Mouse (Mus musculus): ENCODE results near the gene Ptdss2. TPM values are rescaled to one million over a fixed set of nuclear protein-coding genes. Genes with fewer than 3 reads are reported as not detected.
A peak's percentile ranks its signal among the peaks of the same experiment; 100 is the strongest.

Gene Ptdss2
- 12.2 and 16.9 TPM in 2 replicates for total RNA-seq (2012; rRNA removed)
- 10 to 100 TPM in 1 of 2 experiments, not detected in 1; 44.9 TPM for polyA plus RNA-seq (2012; ENCODE audit: insufficient read depth in 1 of 2, insufficient read length in 2 of 2, low read depth in 1 of 2, low replicate concordance in 2 of 2, missing spikeins in 1 of 2)

GRCm38 (mm10) chr7:141122245-141122644 lies at the start of gene Ptdss2:
Gene Ptdss2, plus strand, starts transcription at chr7:141122382.
- Histone ChIP-seq H3K4me3 (ENCODE audit: control insufficient read depth in 1 of 2, insufficient read depth in 1 of 2, low read depth in 2 of 2, low read length in 2 of 2) (peak within 1 kb of the TSS; percentile 84 to 99), H3K9ac (ENCODE audit: control insufficient read depth, low read depth, low read length, poor library complexity, severe bottlenecking) (peak within 1 kb of the TSS; percentile 71), H3K36me3 (ENCODE audit: control insufficient read depth in 1 of 2, insufficient read depth in 2 of 2, low read length in 2 of 2) (peaks cover 0 to 20% of the 10 kb centered on the region in 2 experiments; a peak in 2 of 4 replicates), H3K27me3 (ENCODE audit: control insufficient read depth in 1 of 2, insufficient read depth in 2 of 2, low read length in 2 of 2) (no peaks in the 10 kb centered on the region), H3K9me3 (replicated peaks; ENCODE audit: insufficient read depth, low read length) (no peaks in the 10 kb centered on the region), H3K27ac (ENCODE audit: control insufficient read depth, low read depth, low read length) (peak within 1 kb of the TSS; percentile 24; the same call in 1 of the 2 replicates), H3K4me1 (ENCODE audit: control insufficient read depth in 1 of 2, insufficient read depth in 2 of 2, low read length in 2 of 2) (peaks cover 7 to 22% of the 10 kb centered on the region in 2 experiments), H3K79me2 (ENCODE audit: control insufficient read depth, insufficient read depth, low read length, poor library complexity) (no peaks in the 10 kb centered on the region)
- DNase-seq (ENCODE audit: low read depth, low spot score), result no peak
- TF ChIP-seq POLR2AphosphoS5 (IDR thresholded peaks at IDR 0.05; ENCODE audit: borderline replicate concordance, low read depth, low read length) (no peak), NELFE (IDR thresholded peaks at IDR 0.05; ENCODE audit: low read depth, low read length) (no peak), CHD2 (IDR thresholded peaks at IDR 0.05; ENCODE audit: low read length) (no peak), RCOR1 (IDR thresholded peaks at IDR 0.05; ENCODE audit: low read depth, low read length) (no peak), MAX (IDR thresholded peaks at IDR 0.05; ENCODE audit: low read length) (no peak), TAL1 (IDR thresholded peaks at IDR 0.05; ENCODE audit: low read length) (no peak), GATA1 (IDR thresholded peaks at IDR 0.05; ENCODE audit: low read depth, low read length) (no peak), SIN3A (IDR thresholded peaks at IDR 0.05; ENCODE audit: low read length) (no peak), MYB (IDR thresholded peaks at IDR 0.05; ENCODE audit: low read depth, low read length) (no peak)

DNA sequence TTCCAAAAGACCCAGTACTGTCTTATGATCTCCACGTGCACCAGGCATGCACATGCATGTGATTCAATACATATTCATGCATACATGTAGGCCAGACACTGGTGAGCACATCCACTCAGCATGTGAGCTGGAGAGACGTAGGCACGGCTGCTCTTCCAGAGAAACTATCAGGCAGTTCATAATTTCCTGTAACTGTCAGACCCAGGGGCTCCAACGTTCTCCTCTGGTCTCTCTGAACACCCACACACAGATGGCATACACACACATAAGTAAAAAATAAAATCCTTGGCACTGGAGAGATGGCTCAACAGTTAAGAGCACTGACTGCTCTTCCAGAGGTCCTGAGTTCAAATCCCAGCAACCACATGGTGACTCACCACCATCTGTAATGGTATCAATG lies 48.4 kb upstream of the Ptdss2 start:
- no peak for TF ChIP-seq POLR2AphosphoS5 (IDR thresholded peaks at IDR 0.05; ENCODE audit: borderline replicate concordance, low read depth, low read length)
- TF ChIP-seq ETS1 (IDR thresholded peaks at IDR 0.05; ENCODE audit: low read depth, low read length), result no peak
- TF ChIP-seq RCOR1 (IDR thresholded peaks at IDR 0.05; ENCODE audit: low read depth, low read length), result no peak
- no peak for TF ChIP-seq JUND (IDR thresholded peaks at IDR 0.05; ENCODE audit: low read depth, low read length)
- no peak for TF ChIP-seq USF1 (IDR thresholded peaks at IDR 0.05; ENCODE audit: low read depth, low read length)
- no peak for TF ChIP-seq GATA1 (IDR thresholded peaks at IDR 0.05; ENCODE audit: low read depth, low read length)
- TF ChIP-seq CHD2 (IDR thresholded peaks at IDR 0.05; ENCODE audit: low read length), result no peak
- TF ChIP-seq POLR2A (IDR thresholded peaks at IDR 0.05; ENCODE audit: control insufficient read depth in 1 of 2, insufficient read depth in 1 of 2, low read depth in 1 of 2, low read length in 2 of 2, poor library complexity in 1 of 2), result no peak
- no peak for TF ChIP-seq TBP (IDR thresholded peaks at IDR 0.05; ENCODE audit: low read depth, low read length)
- TF ChIP-seq MXI1 (IDR thresholded peaks at IDR 0.05; ENCODE audit: low read depth, low read length), result no peak
- TF ChIP-seq TCF12 (IDR thresholded peaks at IDR 0.05; ENCODE audit: low read depth, low read length), result no peak
- TF ChIP-seq KAT2A (conservative IDR thresholded peaks at IDR 0.05; ENCODE audit: low read depth, low read length), result no peak
- TF ChIP-seq NELFE (IDR thresholded peaks at IDR 0.05; ENCODE audit: low read depth, low read length), result no peak
- TF ChIP-seq ZKSCAN1 (IDR thresholded peaks at IDR 0.05; ENCODE audit: low read depth, low read length), result no peak
- TF ChIP-seq MAFK (IDR thresholded peaks at IDR 0.05; ENCODE audit: borderline replicate concordance, low read depth, low read length), result no peak
- TF ChIP-seq SMC3 (IDR thresholded peaks at IDR 0.05; ENCODE audit: low read depth, low read length), result no peak
- TF ChIP-seq HCFC1 (IDR thresholded peaks at IDR 0.05; ENCODE audit: low read depth, low read length), result no peak
- no peak for TF ChIP-seq MEF2A (IDR thresholded peaks at IDR 0.05; ENCODE audit: extremely low read depth, insufficient replicate concordance, low read depth, low read length, poor library complexity, severe bottlenecking)
- TF ChIP-seq ELF1 (IDR thresholded peaks at IDR 0.05; ENCODE audit: low read depth, low read length), result no peak
- TF ChIP-seq MAX (IDR thresholded peaks at IDR 0.05; ENCODE audit: low read length), result no peak
- Histone ChIP-seq H3K27ac (ENCODE audit: control insufficient read depth, low read depth, low read length) (no peak overlapping the region), H3K9ac (ENCODE audit: control insufficient read depth, low read depth, low read length, poor library complexity, severe bottlenecking) (no peak overlapping the region), H3K4me1 (ENCODE audit: control insufficient read depth in 1 of 2, insufficient read depth in 2 of 2, low read length in 2 of 2) (no peaks in the 10 kb centered on the region), H3K36me3 (ENCODE audit: control insufficient read depth in 1 of 2, insufficient read depth in 2 of 2, low read length in 2 of 2) (no peaks in the 10 kb centered on the region), H3K79me2 (ENCODE audit: control insufficient read depth, insufficient read depth, low read length, poor library complexity) (no peaks in the 10 kb centered on the region), H3K4me3 (ENCODE audit: control insufficient read depth in 1 of 2, insufficient read depth in 1 of 2, low read depth in 2 of 2, low read length in 2 of 2) (no peak overlapping the region), H3K27me3 (ENCODE audit: control insufficient read depth in 1 of 2, insufficient read depth in 2 of 2, low read length in 2 of 2) (peaks cover 0 to 2% of the 10 kb centered on the region in 2 experiments; a peak in 2 of 4 replicates), H3K9me3 (replicated peaks; ENCODE audit: insufficient read depth, low read length) (no peaks in the 10 kb centered on the region)
- DNase-seq (ENCODE audit: low read depth, low spot score), result no peak

All from MEL (cell line).